27 mouse cellular contexts compared by ENCODE assay signal in the genomic region with DNA sequence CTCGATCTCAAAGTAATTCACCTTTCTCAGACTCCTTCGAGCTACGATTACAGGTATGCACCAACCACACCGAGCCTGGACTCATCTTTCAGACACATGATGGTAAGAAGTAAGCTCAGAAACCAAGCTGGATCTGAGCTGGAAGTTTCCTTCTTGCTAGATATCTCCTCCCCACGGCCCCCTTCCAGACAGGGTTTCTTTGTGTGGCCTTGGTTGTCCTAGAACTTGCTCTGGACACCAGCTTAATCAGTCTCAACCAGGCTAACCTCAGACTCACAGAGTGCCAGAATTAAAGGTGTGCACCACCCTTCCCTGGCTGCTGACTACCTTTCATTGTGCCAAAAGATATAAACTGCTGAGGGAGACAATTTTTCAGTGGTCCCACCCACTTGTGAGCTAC.
"Had no signal": no experiment of that assay in that cellular context is flagged by ENCODE, and none has a peak within 500 bp of the region (broad histone marks: within the 10 kb centered on the region; RNA-seq: fewer than 3 reads in every experiment).

No protein-coding gene starts in this region.

- H3K4me2 ChIP-seq: heart, embryonic 11.5 days; heart, embryonic 15.5 days; kidney, embryonic 15.5 days; limb, embryonic 13.5 days; limb, embryonic 15.5 days had no signal

- ATAC-seq: hindbrain, postnatal 0 days; intestine, embryonic 16.5 days; liver, embryonic 12.5 days had no signal

- H3K27ac ChIP-seq: heart, embryonic 13.5 days; heart, embryonic 15.5 days; hindbrain, embryonic 13.5 days; hindbrain, embryonic 15.5 days; hindbrain, postnatal 0 days; kidney, embryonic 15.5 days; kidney, postnatal 0 days; limb, embryonic 13.5 days; limb, embryonic 15.5 days; liver, embryonic 12.5 days; liver, embryonic 14.5 days had no signal

- H3K9ac ChIP-seq: heart, embryonic 13.5 days; heart, embryonic 15.5 days; hindbrain, embryonic 13.5 days; hindbrain, embryonic 15.5 days; kidney, embryonic 15.5 days; limb, embryonic 13.5 days; limb, embryonic 15.5 days; liver, embryonic 12.5 days; liver, embryonic 14.5 days had no signal

- H3K36me3 ChIP-seq: heart, embryonic 13.5 days; heart, embryonic 15.5 days; hindbrain, embryonic 13.5 days; hindbrain, embryonic 15.5 days; kidney, embryonic 15.5 days; limb, embryonic 13.5 days; limb, embryonic 15.5 days; liver, embryonic 12.5 days had no signal

- H3K9me3 ChIP-seq: heart, embryonic 13.5 days; heart, embryonic 15.5 days; hindbrain, embryonic 13.5 days; hindbrain, embryonic 15.5 days; kidney, embryonic 15.5 days; limb, embryonic 13.5 days; limb, embryonic 15.5 days; liver, embryonic 12.5 days had no signal

- DNase-seq: gastrocnemius, adult 2 months; gastrocnemius, postnatal 10 days; gastrocnemius, postnatal 25 days; heart, adult 18-20 months; heart, postnatal 14 days; heart, postnatal 36 days; kidney, adult 11 months; kidney, adult 2 months; kidney, adult 9 months; kidney, postnatal 14 days; kidney, postnatal 36 days; layer of hippocampus, adult 9-11 months; layer of hippocampus, postnatal 36 days; left cerebral cortex, postnatal 4 days had no signal

- H3K27me3 ChIP-seq: heart, embryonic 13.5 days; heart, embryonic 15.5 days; hindbrain, embryonic 15.5 days; kidney, embryonic 15.5 days; limb, embryonic 13.5 days; limb, embryonic 15.5 days; liver, embryonic 12.5 days had no signal

- H3K4me3 ChIP-seq: gastrocnemius, adult 2 months; heart, embryonic 13.5 days; heart, embryonic 15.5 days; hindbrain, embryonic 15.5 days; kidney, embryonic 15.5 days; limb, embryonic 13.5 days; limb, embryonic 15.5 days had no signal
